Mouse (Mus musculus) hindbrain, postnatal 0 days (tissue): ENCODE measurements around the gene Sik3. TPM values are rescaled to one million over a fixed set of nuclear protein-coding genes. Genes with fewer than 3 reads are reported as not detected.

Experiments
- ATAC-seq: fragments of 200-750 bp; cut with Nextera tagmentation; 2 replicates; pipeline ENCODE4 v1.8.0; 2017; ENCODE audit warnings: mild to moderate bottlenecking, moderate TSS enrichment, moderate library complexity
- DNase-seq: peaks from one replicate; pipeline ENCODE4 v3.0.0-alpha.2; 2015; ENCODE audit warnings: low spot score
- H3K27ac ChIP-seq: fragments of 300-500 bp; sonication (generic); 2 replicates; pipeline ENCODE4 v1.5.1; 2014; ENCODE audit warnings: mild to moderate bottlenecking
- H3K27me3 ChIP-seq: fragments of 300-500 bp; sonication (generic); 2 replicates; pipeline ENCODE4 v1.6.1; 2014; ENCODE audit warnings: low read length, mixed read lengths; ENCODE audit not compliant: insufficient read depth
- H3K36me3 ChIP-seq: fragments of 300-500 bp; sonication (generic); 2 replicates; pipeline ENCODE4 v1.6.1; 2014; ENCODE audit warnings: low read length, mixed read lengths; ENCODE audit not compliant: insufficient read depth
- H3K4me1 ChIP-seq: fragments of 300-500 bp; sonication (generic); 2 replicates; pipeline ENCODE4 v1.6.1; 2014; ENCODE audit warnings: antibody characterized with exemption, low read length, mixed read lengths; ENCODE audit not compliant: insufficient read depth
- H3K4me2 ChIP-seq: fragments of 300-500 bp; sonication (generic); 2 replicates; pipeline ENCODE4 v1.6.1; 2014; ENCODE audit warnings: low read depth, mild to moderate bottlenecking, low read length, moderate library complexity, mixed read lengths
- H3K4me3 ChIP-seq: fragments of 300-500 bp; sonication (generic); 2 replicates; pipeline ENCODE4 v1.5.1; 2014; ENCODE audit warnings: low read length
- H3K9ac ChIP-seq: fragments of 300-500 bp; sonication (generic); replicated peaks from 2 replicates; pipeline ENCODE4 v1.6.1; 2014; ENCODE audit warnings: mild to moderate bottlenecking, low read length, moderate library complexity, mixed read lengths
- H3K9me3 ChIP-seq: fragments of 300-500 bp; sonication (generic); 2 replicates; pipeline ENCODE4 v1.6.1; 2016; ENCODE audit warnings: low read length, mixed read lengths
- CTCF ChIP-seq: IDR thresholded peaks from 2 replicates; pipeline ENCODE4 v1.5.1; 2016; ENCODE audit warnings: antibody characterized with exemption, control low read depth, low read depth
- WGBS: fragments of 180-500 bp; shearing (Covaris S2); extraction: QIAGEN DNeasy Blood & Tissue Kit; methylation state at CpG from one replicate; pipeline ENCODE4 v1.1.7; 2014; 5-methylcytosine and 5-hydroxymethylcytosine counted together
- polyA plus RNA-seq: library from polyadenylated mRNA; unstranded; fragments of >200 nt; fragmentation: Nextera tagmentation; extraction: Ambion mirVana; gene quantifications from 2 replicates; pipeline ENCODE4 v1.2.1, GENCODE M21; 2015
- total RNA-seq: library from RNA; depleted of rRNA; stranded (reverse); fragments of >200 nt; gene quantifications from 2 replicates; pipeline ENCODE4 v1.2.3, GENCODE M21; 2014

The Sik3 gene
- total and polyA plus RNA-seq, 2 experiments from 2014 or later: 12.5 to 37.1 TPM

DNA sequence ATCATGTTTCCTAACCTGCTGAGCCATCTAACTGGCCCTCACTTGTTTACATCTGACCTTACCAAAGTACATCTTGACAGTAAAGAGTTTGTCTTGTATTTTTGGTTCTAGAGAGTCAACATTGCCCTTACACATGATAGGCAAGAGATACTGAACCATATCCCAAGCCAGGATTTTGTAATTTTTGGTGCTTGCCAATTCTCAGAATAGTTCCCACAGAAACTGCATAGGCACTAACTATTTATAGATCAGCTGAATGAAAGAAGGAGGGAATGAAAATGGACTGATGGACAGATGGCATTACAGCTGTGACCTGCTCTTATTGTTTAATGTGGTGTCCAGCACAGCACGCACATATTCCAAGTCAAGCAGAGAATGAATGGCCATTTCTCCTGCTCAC, 128.2 kb downstream of the Sik3 start:
- ATAC-seq: no peak
- Histone ChIP-seq H3K4me1 (peaks cover 6% of the 10 kb centered on the region; the same call in 1 of the 2 replicates), H3K36me3 (no peaks in the 10 kb centered on the region), H3K27ac (no peak overlapping the region), H3K9me3 (no peaks in the 10 kb centered on the region), H3K4me3 (no peak overlapping the region), H3K27me3 (no peaks in the 10 kb centered on the region), H3K9ac (no peak overlapping the region), H3K4me2 (no peak overlapping the region)
- no peak for DNase-seq
- WGBS: 70% methylated on average over 1 of the region's 1 CpGs
- no peak for TF ChIP-seq CTCF

DNA sequence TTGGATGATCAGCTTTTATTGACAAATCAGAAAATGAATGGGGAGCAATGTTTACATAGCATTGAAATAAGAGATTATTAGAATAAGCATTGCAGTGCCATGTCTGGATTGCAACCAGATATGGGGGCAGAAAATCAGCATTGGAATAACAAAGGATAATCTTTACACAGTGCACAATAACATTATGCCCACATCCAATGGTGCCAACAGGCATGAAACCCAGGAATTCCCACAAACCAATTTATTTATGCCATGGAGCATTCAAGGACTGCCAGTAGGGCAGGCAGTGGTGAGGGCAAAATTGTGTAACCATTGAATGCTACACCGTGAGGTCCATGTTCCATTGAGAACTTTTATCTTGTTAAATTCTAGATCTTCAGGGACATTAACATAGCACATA, 129.4 kb downstream of the Sik3 start:
- Histone ChIP-seq H3K9ac (no peak overlapping the region), H3K4me2 (no peak overlapping the region), H3K27ac (no peak overlapping the region), H3K27me3 (no peaks in the 10 kb centered on the region), H3K9me3 (no peaks in the 10 kb centered on the region), H3K36me3 (no peaks in the 10 kb centered on the region), H3K4me1 (peaks cover 6% of the 10 kb centered on the region; the same call in 1 of the 2 replicates), H3K4me3 (no peak overlapping the region)
- 56% methylated on average over 1 of the region's 1 CpGs for WGBS
- no peak for TF ChIP-seq CTCF
- ATAC-seq (no peak), DNase-seq (no peak)

DNA sequence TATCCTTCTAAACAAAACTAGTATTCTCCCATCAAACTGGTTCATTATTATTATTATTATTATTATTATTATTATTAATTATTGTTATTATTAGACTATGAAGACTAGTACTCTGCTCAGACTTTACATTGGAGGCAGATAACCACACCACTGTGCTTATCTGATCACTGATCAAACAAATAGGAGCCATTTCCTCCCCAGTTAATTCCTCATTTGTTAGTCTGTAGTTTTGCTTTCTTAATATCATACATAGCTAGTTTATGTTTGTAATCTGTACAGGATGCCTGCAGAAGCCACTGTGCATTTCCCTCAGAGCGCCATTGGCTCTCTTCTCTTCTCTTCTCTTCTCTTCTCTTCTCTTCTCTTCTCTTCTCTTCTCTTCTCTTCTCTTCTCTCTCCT, 129.9 kb downstream of the Sik3 start:
- no peak overlapping the region for H3K27ac ChIP-seq
- H3K4me3 ChIP-seq: no peak overlapping the region
- H3K9ac ChIP-seq: no peak overlapping the region
- ATAC-seq (no peak), DNase-seq (no peak)
- H3K36me3 ChIP-seq: no peaks in the 10 kb centered on the region
- TF ChIP-seq CTCF: no peak
- H3K4me2 ChIP-seq: no peak overlapping the region
- no peaks in the 10 kb centered on the region for H3K9me3 ChIP-seq
- 92% methylated on average over 1 of the region's 1 CpGs for WGBS
- H3K4me1 ChIP-seq: peaks cover 6% of the 10 kb centered on the region; the same call in 1 of the 2 replicates
- no peaks in the 10 kb centered on the region for H3K27me3 ChIP-seq

DNA sequence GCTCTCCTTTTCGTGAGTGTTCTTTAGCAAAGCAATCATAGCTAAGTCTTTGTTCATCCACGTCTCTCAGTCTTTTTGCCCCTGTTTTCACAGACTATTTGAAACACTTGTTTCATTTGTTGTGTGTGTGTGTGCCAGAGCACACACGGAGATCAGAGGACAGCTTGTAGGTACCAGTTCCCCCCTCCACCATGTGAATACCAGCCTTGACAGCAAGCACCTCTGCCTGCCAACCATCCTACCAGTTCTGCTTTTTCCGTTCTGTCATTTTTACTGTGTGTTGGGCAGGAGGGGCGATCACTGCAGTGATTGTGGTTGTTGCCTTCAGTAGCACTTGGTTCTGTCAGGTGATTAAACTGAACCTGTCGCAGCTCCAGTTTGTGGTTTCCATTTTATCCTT, 132.4 kb downstream of the Sik3 start:
- WGBS: 72% methylated on average over 6 of the region's 6 CpGs
- H3K9ac ChIP-seq: no peak overlapping the region
- H3K4me3 ChIP-seq: no peak overlapping the region
- H3K27ac ChIP-seq: no peak overlapping the region
- H3K36me3 ChIP-seq: no peaks in the 10 kb centered on the region
- no peak for TF ChIP-seq CTCF
- H3K27me3 ChIP-seq: no peaks in the 10 kb centered on the region
- H3K4me2 ChIP-seq: no peak overlapping the region
- no peaks in the 10 kb centered on the region for H3K4me1 ChIP-seq
- no peak for DNase-seq
- ATAC-seq: no peak
- H3K9me3 ChIP-seq: no peaks in the 10 kb centered on the region

DNA sequence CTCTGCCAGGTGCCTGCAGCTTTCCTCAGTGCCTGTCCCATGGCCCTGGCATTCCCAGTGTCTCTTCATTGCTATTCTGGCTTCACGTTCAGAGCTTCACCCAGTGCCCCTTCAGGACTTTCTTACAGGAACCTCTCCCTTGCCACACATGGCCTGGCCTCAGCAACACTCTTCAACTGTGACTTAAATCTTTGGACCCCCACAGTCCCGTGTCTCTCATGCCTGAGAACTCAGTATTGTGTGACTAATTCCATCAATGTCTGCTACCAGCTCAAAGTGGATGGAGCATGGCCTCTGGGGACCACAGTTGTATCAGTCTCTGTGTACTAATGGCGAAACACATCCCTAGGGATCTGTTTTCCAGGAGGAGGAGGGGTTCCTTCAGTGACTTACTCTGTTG, 133.8 kb downstream of the Sik3 start:
- WGBS: 45% methylated on average over 3 of the region's 3 CpGs
- no peak for TF ChIP-seq CTCF
- no peaks in the 10 kb centered on the region for H3K9me3 ChIP-seq
- no peak overlapping the region for H3K4me2 ChIP-seq
- no peak for ATAC-seq
- H3K9ac ChIP-seq: no peak overlapping the region
- H3K27ac ChIP-seq: no peak overlapping the region
- H3K4me3 ChIP-seq: no peak overlapping the region
- H3K4me1 ChIP-seq: no peaks in the 10 kb centered on the region
- no peaks in the 10 kb centered on the region for H3K27me3 ChIP-seq
- no peak for DNase-seq
- H3K36me3 ChIP-seq: no peaks in the 10 kb centered on the region

DNA sequence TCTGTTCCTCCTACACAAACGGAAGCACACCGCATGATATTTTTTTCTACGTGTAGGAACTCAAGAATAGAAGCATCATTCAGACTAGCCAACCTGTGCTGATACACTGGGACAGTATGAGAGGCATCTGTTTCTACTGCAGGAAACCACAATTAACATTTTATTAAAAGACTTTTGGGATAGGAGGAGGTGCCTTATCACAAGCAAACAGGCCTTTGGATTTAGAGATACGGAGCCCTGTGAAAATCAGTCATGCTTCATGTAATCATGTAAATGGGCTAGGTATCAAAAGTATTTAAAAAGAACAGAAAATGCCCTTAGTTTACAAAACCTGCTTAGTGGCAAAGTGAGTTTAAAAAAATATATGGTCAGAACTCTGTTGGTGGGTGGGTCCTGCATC, 136.1 kb downstream of the Sik3 start:
- WGBS: 93% methylated on average over 4 of the region's 4 CpGs
- H3K27ac ChIP-seq: no peak overlapping the region
- no peaks in the 10 kb centered on the region for H3K36me3 ChIP-seq
- H3K4me3 ChIP-seq: no peak overlapping the region
- H3K27me3 ChIP-seq: no peaks in the 10 kb centered on the region
- no peak for ATAC-seq
- H3K9me3 ChIP-seq: no peaks in the 10 kb centered on the region
- no peak overlapping the region for H3K9ac ChIP-seq
- TF ChIP-seq CTCF: no peak
- H3K4me1 ChIP-seq: 0 out of 2 replicates have a peak, but pooled peaks cover 5% of the 10 kb centered on the region
- no peak overlapping the region for H3K4me2 ChIP-seq
- DNase-seq: no peak

DNA sequence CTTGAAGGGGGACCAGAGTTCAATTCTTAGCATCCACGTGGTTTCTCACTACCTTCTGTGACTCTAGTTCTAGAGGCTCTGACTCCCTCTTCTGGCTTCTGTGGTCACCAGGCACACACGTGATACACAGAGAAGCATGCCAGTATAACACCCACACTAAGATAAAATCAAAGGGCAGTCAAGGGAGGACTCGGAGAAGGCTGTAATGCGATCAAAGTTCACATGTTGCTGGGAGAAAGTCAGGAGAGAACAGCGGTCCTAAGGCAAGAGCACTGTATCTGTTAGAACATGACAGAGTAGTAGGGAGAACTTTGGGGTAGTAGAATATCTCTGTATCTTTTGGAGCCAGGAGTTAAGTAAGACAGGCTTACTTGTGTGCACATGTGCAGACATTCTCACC, 136.8 kb downstream of the Sik3 start:
- Histone ChIP-seq H3K4me1 (0 out of 2 replicates have a peak, but pooled peaks cover 5% of the 10 kb centered on the region), H3K4me3 (no peak overlapping the region), H3K9me3 (no peaks in the 10 kb centered on the region), H3K36me3 (no peaks in the 10 kb centered on the region), H3K4me2 (no peak overlapping the region), H3K27me3 (no peaks in the 10 kb centered on the region), H3K27ac (no peak overlapping the region), H3K9ac (no peak overlapping the region)
- DNase-seq (no peak), ATAC-seq (no peak)
- TF ChIP-seq CTCF: no peak
- WGBS: 89% methylated on average over 5 of the region's 5 CpGs
